Mouse (Mus musculus) left cerebral cortex, adult 9 months (tissue): ENCODE measurements around the gene Birc3.
"Not testable (repeated sequence)": the region's sequence is repeated elsewhere in the genome, so short reads cannot be mapped to it uniquely, and the experiment has no call there.

Source experiments
- DNase-seq, 2 experiments: peaks; one replicate each; pipeline ENCODE4 v3.0.0; 2022; ENCODE audit warnings: low spot score in 2 of 2

The Birc3 gene

GRCm38 (mm10) chr9:7872775-7873439 lies at the start of gene Birc3:
Gene Birc3, minus strand, starts transcription at chr9:7873186.
- DNase-seq: peak in 1 of 2 experiments; percentile 20

GRCm38 (mm10) chr9:7914925-7915324 lies 41.9 kb upstream of the Birc3 start:
- no peak for DNase-seq

- peak in 1 of 2 experiments; percentile 11 for DNase-seq
These were observed 41.5 kb upstream of the Birc3 start for GRCm38 (mm10) chr9:7914487-7914886.

GRCm38 (mm10) chr9:7913953-7914352 lies 41.0 kb upstream of the Birc3 start:
- DNase-seq: no peak

- no peak for DNase-seq
These were observed 34.5 kb upstream of the Birc3 start for GRCm38 (mm10) chr9:7907351-7907985.

DNA sequence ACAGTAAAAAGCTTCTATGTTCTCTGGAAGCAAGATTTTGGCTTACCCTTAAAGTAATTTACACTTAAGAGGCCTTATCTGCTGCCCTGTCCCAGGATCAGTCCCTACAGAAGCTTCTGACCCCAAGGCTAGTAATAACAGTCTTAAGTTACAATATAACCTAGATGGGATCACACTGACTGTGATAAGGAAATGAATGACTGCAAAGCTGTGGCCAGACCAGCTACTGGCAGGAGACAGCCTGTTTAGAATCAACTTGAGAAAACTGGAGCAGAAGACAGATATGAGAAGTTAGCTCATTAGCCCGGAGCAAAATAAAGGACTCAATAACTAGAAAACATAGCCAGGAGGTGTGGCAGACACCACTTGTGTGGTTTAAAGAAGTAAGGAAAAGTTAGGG lies 33.6 kb upstream of the Birc3 start:
- no peak for DNase-seq

DNA sequence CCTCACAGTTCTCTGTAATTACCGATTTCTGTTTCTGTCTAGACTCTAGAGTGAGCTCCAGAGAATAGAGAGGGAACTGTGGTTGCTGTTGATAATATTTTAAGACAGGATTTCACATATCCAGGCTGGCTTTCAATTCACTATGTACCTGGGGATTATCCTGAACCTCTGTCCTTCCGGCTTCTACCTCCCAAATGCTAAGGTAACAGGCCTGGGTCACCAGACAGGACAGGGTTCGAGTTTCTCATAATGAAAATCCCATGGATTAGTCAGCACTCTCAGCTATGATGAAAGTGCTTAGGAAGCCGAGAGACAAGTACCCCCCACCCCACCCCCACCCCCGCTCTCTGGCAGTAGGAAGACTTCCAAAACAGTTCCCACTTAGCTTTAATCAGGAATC lies 30.8 kb upstream of the Birc3 start:
- DNase-seq: no peak

- DNase-seq: no peak
These were observed 30.3 kb upstream of the Birc3 start for GRCm38 (mm10) chr9:7903262-7903661.

DNA sequence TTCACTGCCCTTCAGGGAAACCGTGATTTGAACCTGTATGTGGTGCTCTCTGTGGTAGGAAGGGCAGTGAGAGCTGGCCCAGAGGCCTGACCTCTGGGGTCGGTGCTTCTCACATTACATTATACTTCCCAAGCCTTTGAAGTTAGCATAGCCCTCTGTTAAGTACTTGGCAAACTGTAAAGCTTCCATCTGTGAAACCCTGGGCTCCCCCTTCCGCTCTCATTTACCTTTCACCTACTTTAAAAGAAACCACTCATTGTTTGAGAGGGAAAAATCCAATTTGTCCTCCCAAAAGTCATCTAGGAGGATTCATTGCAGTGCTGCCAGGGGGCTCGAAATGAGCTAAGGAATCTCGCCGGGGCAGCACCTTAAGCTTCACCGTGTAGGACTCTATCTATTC lies 29.3 kb upstream of the Birc3 start:
- no peak for DNase-seq

DNA sequence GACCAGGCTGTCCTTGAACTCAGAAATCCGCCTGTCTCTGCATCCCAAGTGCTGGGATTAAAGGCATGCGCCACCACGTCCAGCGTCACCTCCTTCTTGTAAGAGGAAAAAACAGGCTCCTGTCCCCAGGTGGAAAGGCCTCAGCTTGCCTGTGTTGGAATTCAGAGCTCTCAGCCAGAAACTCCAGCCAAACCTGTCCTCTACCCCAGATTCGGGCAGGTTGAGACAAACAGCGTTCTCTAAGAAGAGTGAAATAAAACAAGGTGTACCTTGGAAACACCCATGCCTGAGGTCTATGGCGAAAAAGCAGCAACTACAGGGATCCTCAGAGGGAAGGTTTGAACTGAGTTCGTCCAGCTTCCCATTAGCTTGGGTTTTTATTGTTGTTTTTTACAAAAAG lies 28.0 kb upstream of the Birc3 start:
- no peak for DNase-seq

DNA sequence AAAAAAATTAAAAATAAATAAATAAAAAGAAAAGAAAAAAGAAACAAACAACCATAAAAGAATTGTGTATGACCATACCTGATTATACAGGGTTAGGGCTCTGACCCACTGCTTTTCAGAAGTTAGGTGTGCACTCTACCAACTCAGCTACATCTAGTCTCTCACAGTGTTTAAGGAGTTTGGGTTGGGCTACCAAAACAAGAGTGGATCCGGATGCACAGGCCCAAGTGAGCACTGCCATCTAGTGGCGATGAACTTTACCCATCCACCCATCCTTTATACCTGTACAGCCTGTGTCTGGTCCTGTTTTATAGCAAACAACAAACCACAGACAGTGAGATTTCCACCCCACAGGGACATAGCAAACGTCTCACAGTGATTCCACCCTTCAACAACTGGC lies 24.5 kb upstream of the Birc3 start:
- DNase-seq: peak in 1 of 2 experiments; percentile 73

- DNase-seq: not testable (repeated sequence)
These were observed 18.8 kb upstream of the Birc3 start for GRCm38 (mm10) chr9:7891796-7892195.

DNA sequence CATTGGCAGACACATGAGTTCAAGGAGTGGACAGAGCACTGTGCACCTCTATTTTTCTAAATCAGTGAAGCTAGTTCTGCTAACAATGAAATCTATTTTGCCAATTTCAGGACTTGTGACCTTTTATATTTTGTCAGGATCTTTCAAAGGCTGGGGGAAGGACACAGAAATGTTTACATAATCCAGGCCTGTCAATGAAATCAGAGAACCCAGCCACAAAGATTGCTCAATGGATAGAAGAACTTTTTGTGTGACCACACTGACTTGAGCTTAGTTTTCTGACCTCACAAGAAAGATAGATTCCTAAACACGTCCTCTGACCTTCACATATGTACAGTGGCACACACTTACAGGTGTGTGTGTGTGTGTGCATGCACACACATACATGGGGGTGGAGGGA lies 18.2 kb upstream of the Birc3 start:
- no peak for DNase-seq

- DNase-seq: no peak
These were observed 11.4 kb upstream of the Birc3 start for GRCm38 (mm10) chr9:7884346-7884745.

DNA sequence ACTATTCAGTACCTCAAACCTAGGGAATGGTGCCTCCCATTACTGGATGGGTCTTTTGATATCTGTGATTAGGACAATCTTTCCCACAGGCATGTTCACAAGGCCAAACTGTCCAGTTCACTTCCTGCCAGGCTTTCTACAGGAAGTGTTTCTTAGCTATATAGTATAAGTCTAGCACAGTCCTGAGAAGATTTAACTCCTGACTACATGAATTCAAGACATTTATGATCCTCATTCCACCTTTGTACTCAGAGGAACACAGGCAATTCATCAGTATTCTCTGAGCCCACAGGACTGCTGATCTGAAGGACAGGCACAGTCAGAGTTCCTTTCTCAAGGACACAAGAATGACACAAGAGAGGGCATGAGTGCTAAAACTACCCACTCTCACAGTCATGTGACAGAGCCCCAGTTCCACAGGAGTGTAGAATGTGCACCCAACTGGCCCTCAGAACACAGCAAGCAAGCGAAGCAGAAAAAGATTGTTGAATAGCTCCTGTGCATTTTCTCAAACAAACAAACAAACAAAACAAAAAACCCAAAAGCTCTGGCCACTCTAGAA lies 9.4 kb upstream of the Birc3 start:
- no peak for DNase-seq

GRCm38 (mm10) chr9:7873511-7874211 lies 675 bp upstream of the Birc3 start:
- no peak for DNase-seq

- DNase-seq: no peak
These were observed 777 bp downstream of the Birc3 start for GRCm38 (mm10) chr9:7872044-7872774.

- DNase-seq: no peak
These were observed 1.5 kb downstream of the Birc3 start for GRCm38 (mm10) chr9:7871316-7872043.

GRCm38 (mm10) chr9:7870556-7871315 lies 2.2 kb downstream of the Birc3 start:
- DNase-seq: no peak

DNA sequence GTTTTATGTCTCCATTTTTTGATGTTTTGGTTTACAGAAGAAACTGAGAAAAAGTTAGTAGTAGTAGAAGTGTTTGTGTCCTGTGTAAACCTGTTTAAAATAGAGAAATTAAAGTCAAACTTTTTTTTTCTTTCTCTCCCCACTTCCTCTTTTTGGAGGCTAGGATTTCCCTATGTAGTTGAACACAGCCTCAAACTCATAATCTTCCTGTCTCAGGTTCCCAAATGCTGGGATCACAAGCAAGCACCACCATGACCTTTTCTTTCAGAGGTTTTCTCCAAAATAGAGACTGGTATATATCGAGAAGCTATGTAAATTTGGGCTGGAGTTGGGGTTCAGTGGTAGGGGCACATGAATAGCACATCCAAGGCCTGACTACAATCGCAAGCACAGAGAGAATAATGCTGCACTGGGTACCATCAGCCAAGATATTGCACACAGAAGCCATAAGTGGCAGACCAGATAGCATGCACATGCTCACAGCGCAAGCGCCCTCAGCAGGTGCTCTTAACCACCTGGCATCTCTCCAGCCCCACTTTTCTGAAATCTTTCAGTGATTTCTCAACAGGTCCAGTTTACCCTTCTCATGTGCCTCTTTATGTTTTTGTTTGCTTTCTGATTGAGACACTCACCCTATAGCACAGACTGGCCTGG lies 4.0 kb downstream of the Birc3 start:
- no peak for DNase-seq
